Mouse (Mus musculus) erythroblast, embryonic 14.5 days (primary cell): ENCODE results near the gene Itfg1. TPM values are rescaled to one million over a fixed set of nuclear protein-coding genes. Genes with fewer than 3 reads are reported as not detected.
A peak's percentile ranks its signal among the peaks of the same experiment; 100 is the strongest.

ENCODE experiments used
- H3K27me3 ChIP-seq: 2 replicates; pipeline ENCODE4 v1.6.1; 2012; ENCODE audit warnings: inconsistent platforms; ENCODE audit not compliant: control insufficient read depth
- H3K36me3 ChIP-seq: 2 replicates; pipeline ENCODE4 v1.6.1; 2012; ENCODE audit warnings: mild to moderate bottlenecking, inconsistent platforms; ENCODE audit not compliant: control insufficient read depth
- H3K4me1 ChIP-seq: 2 replicates; pipeline ENCODE4 v1.6.1; 2012; ENCODE audit warnings: inconsistent platforms; ENCODE audit not compliant: control insufficient read depth
- H3K4me3 ChIP-seq: replicated peaks from 2 replicates; pipeline ENCODE3; 2012; ENCODE audit warnings: moderate library complexity, mild to moderate bottlenecking, inconsistent platforms
- H3K9me3 ChIP-seq: 2 replicates; pipeline ENCODE4 v1.6.1; 2012; ENCODE audit warnings: low read length, inconsistent platforms, mixed read lengths; ENCODE audit not compliant: control insufficient read depth
- GATA1 ChIP-seq: IDR thresholded peaks from 2 replicates; pipeline ENCODE4 v1.6.1; 2012; ENCODE audit warnings: low read length, inconsistent platforms, mixed read lengths
- TAL1 ChIP-seq: IDR thresholded peaks from 3 replicates; pipeline ENCODE4 v1.6.1; 2012; ENCODE audit warnings: low read length, inconsistent platforms, mixed read lengths
- polyA plus RNA-seq: library from polyadenylated mRNA; stranded (reverse); fragments of >175 nt; gene quantifications from 2 replicates; pipeline ENCODE4 v1.2.3, GENCODE M21; 2012

Gene Itfg1
- polyA plus RNA-seq, 1 experiment: 0.41 TPM

DNA sequence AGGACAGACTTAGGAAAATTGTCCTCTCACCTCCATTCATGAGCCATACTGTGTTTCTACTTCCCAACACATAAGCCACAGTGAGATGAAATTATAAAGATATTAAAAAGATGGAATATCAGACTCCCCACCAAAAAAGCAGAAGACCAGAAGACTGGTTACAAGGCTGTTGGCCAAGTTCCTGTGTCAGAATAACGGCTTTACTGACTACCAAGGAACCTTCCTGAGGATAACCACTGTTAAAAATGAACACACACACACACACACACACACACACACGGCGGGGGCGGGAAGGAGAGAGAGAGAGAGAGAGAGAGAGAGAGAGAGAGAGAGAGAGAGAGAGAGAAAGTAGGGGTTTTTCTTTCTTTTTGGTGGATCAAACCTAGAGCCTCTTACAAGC is 52.8 kb downstream of the Itfg1 start:
- peaks cover 1% of the 10 kb centered on the region for H3K36me3 ChIP-seq
- no peaks in the 10 kb centered on the region for H3K27me3 ChIP-seq
- H3K9me3 ChIP-seq: no peaks in the 10 kb centered on the region
- H3K4me1 ChIP-seq: no peaks in the 10 kb centered on the region
- H3K4me3 ChIP-seq: no peak overlapping the region
- TF ChIP-seq TAL1: no peak
- TF ChIP-seq GATA1: no peak

GRCm38 (mm10) chr8:85785506-85785905 is 55.2 kb downstream of the Itfg1 start:
- Histone ChIP-seq H3K9me3 (no peaks in the 10 kb centered on the region), H3K4me3 (no peak overlapping the region), H3K36me3 (peaks cover 3% of the 10 kb centered on the region), H3K27me3 (no peaks in the 10 kb centered on the region), H3K4me1 (no peaks in the 10 kb centered on the region; the same call in 1 of the 2 replicates)
- no peak for TF ChIP-seq TAL1
- no peak for TF ChIP-seq GATA1

DNA sequence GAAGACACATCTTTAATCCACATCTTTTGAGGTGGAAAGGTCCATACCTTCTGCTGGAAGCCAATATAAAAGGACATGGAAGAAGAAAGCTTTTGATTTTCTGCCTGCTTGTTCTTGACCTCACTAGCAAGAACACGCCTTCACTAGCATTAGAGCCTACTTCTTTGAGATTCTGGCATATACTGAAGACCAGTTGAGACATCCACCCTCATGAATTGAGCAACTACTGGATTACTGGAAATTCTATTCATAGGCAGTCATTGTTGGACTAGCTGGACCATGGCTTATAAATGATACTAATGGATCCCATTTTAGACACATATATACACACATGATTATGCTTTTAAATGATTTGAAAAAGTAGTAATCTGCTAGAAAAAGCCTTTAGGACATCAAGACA is 56.9 kb downstream of the Itfg1 start:
- no peaks in the 10 kb centered on the region for H3K27me3 ChIP-seq
- H3K36me3 ChIP-seq: peaks cover 3% of the 10 kb centered on the region
- no peaks in the 10 kb centered on the region for H3K9me3 ChIP-seq
- TF ChIP-seq GATA1 (no peak), TAL1 (no peak)
- no peak overlapping the region for H3K4me3 ChIP-seq
- H3K4me1 ChIP-seq: no peaks in the 10 kb centered on the region; the same call in 1 of the 2 replicates

GRCm38 (mm10) chr8:85780091-85780490 is 60.6 kb downstream of the Itfg1 start:
- no peaks in the 10 kb centered on the region for H3K27me3 ChIP-seq
- no peaks in the 10 kb centered on the region for H3K9me3 ChIP-seq
- TF ChIP-seq TAL1: no peak
- no peak for TF ChIP-seq GATA1

DNA sequence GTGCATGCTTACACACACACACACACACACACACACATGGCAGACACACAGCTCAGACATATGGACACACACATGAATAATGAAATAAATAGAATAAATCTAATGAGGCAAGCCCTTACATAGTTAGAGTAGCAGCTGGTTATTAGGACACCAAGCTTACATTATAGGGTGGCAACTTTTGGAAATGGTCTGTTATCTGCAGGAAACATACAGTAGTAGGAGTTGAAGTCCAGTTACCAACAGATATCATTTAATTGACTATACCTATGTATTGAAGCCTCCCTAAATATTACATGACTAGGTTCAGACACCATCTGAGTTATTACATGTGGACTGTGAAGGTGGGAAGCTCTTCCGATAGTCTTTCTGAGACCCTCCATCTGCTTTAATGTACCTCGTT is 95.7 kb downstream of the Itfg1 start:
- H3K4me1 ChIP-seq: peaks cover 5% of the 10 kb centered on the region; the same call in 1 of the 2 replicates
- H3K9me3 ChIP-seq: no peaks in the 10 kb centered on the region
- H3K36me3 ChIP-seq: peaks cover 3% of the 10 kb centered on the region
- no peak overlapping the region for H3K4me3 ChIP-seq
- no peaks in the 10 kb centered on the region for H3K27me3 ChIP-seq
- TF ChIP-seq TAL1 (no peak), GATA1 (no peak)

More at GRCm38 (mm10) chr8:85780091-85780490, 60.6 kb downstream of the Itfg1 start:
- Histone ChIP-seq H3K4me1 (no peaks in the 10 kb centered on the region; the same call in 1 of the 2 replicates), H3K4me3 (no peak overlapping the region), H3K36me3 (peaks cover 3% of the 10 kb centered on the region)

- TF ChIP-seq TAL1: no peak
- no peak for TF ChIP-seq GATA1
- Histone ChIP-seq H3K36me3 (peaks cover 6% of the 10 kb centered on the region), H3K27me3 (no peaks in the 10 kb centered on the region), H3K9me3 (no peaks in the 10 kb centered on the region), H3K4me3 (no peak overlapping the region), H3K4me1 (no peaks in the 10 kb centered on the region)
These were observed 110.2 kb downstream of the Itfg1 start for GRCm38 (mm10) chr8:85730545-85730944.

DNA sequence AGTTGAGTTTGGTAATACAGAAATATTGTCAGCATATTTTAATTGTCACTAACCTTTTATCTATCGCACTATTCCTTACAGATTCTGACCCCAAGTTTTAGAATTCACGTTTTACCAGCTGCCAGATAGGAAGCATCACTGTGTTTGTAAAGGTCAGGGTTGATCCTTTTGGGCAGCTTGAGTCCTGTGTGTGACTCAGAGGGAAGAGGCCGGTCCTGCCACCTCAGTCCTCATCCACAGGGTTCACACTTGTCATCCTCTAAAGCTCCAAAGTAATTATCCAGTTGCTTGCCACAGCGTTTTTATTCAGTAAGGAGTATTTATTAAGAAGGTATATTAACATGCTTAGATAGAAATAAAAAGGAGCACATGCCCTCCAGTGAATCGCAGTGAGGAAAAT is 123.5 kb downstream of the Itfg1 start:
- Histone ChIP-seq H3K9me3 (no peaks in the 10 kb centered on the region), H3K27me3 (no peaks in the 10 kb centered on the region), H3K4me3 (no peak overlapping the region), H3K36me3 (peaks cover 13% of the 10 kb centered on the region), H3K4me1 (no peaks in the 10 kb centered on the region)
- TF ChIP-seq GATA1: no peak
- no peak for TF ChIP-seq TAL1

DNA sequence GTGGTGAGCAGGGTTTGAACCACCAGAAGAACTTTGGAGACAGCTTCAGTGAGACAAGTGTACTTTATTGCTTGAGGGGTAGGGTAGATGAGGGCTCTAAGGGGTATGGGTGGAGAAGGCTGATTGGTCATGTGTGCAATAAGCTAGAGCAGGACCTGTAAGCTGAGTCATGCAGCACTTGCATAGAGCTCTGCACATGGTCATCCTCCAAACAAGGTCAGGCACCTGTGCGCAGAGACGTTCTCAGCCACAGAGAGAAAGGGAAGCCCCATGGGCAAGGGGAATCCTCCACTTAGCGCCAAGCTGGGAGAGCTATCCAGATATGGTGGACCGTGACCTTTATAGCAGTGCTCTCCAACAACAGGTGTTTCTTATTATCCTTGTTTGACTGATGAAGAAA is 124.0 kb downstream of the Itfg1 start:
- no peak for TF ChIP-seq TAL1
- TF ChIP-seq GATA1: no peak
- Histone ChIP-seq H3K27me3 (no peaks in the 10 kb centered on the region), H3K36me3 (peaks cover 10% of the 10 kb centered on the region), H3K4me3 (no peak overlapping the region), H3K4me1 (no peaks in the 10 kb centered on the region), H3K9me3 (no peaks in the 10 kb centered on the region)

- Histone ChIP-seq H3K36me3 (no peaks in the 10 kb centered on the region), H3K4me3 (no peak overlapping the region), H3K27me3 (peaks cover 20% of the 10 kb centered on the region), H3K9me3 (no peaks in the 10 kb centered on the region), H3K4me1 (no peaks in the 10 kb centered on the region)
- TF ChIP-seq GATA1: no peak
- no peak for TF ChIP-seq TAL1
These were observed 133.7 kb downstream of the Itfg1 start for GRCm38 (mm10) chr8:85706988-85707387.

- peaks cover 18% of the 10 kb centered on the region for H3K4me1 ChIP-seq
- H3K9me3 ChIP-seq: peaks cover 6% of the 10 kb centered on the region; the same call in 1 of the 2 replicates
- TF ChIP-seq GATA1 (no peak), TAL1 (no peak)
- H3K4me3 ChIP-seq: peak within 1 kb of the TSS; percentile 70
- no peaks in the 10 kb centered on the region for H3K36me3 ChIP-seq
- H3K27me3 ChIP-seq: peaks cover 54% of the 10 kb centered on the region
These were observed 139.9 kb downstream of the Itfg1 start, which contains the start of gene Neto2 for GRCm38 (mm10) chr8:85700751-85701351. TSS of gene Neto2 (minus strand) at chr8:85700924.
